Mouse (Mus musculus): ENCODE measurements around the gene Gm43951.

DNA sequence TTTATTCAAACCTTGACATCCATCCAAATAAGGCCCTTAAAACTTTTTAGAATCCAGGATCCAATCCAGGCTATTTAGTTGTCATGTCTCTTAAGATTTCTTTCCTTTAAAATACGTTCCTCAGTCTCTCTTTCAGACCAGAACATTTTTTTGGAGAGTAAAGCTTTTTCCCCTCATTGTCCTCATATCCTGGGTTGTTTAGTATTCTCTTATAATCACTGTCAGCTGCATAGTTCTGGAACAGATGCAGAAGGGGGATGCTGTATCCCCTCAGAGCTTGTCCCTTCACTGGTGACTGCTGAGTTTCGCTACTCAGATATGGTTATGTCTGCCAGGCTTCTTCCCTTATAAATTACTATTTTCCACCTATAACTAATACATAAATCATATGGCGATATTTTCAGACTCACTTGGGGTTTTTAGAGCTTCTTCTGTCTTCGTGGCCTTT, 50.6 kb downstream of the Gm43951 start:
- TF ChIP-seq CTCF (IDR thresholded peaks at IDR 0.05; ENCODE audit: control insufficient read depth, insufficient read depth, insufficient replicate concordance, low read depth, low read length) (no peak), POLR2A (IDR thresholded peaks at IDR 0.05; ENCODE audit: control insufficient read depth, low read depth, low read length) (no peak)
